Mouse (Mus musculus) small intestine, adult 2 months (tissue): ENCODE measurements around the gene Plp2.

ENCODE experiments used
- CTCF ChIP-seq: fragments of 200-500 bp; IDR thresholded peaks from 2 replicates; pipeline ENCODE4 v1.5.1; 2012; ENCODE audit warnings: low read depth, mild to moderate bottlenecking, control low read depth, inconsistent platforms, low read length, moderate library complexity, mixed read lengths; ENCODE audit not compliant: insufficient replicate concordance, insufficient read length; ENCODE audit errors: extremely low read depth
- POLR2A ChIP-seq: fragments of 200-500 bp; IDR thresholded peaks from 2 replicates; pipeline ENCODE4 v1.6.1; 2012; ENCODE audit warnings: low read depth, mild to moderate bottlenecking, control low read depth, inconsistent platforms, low read length, moderate library complexity

DNA sequence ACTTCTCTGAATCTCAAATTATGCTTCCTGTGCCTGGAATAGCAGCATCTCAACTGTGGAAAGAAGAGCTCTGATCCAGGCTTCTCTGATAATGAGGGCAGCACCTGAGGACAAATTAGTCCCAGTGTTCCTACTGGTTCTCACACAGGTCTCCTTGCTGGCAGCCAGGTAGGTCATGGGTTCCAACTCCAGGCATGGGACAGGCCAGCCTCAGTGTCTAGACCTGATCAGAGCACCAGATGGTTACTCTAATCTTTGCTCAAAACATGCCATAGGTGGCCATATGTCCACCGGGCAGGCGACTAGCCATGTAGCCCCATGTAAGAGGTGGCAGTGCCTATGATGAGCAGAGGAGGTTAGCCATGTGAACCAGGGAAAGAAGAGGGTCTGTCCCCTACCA lies 17.1 kb upstream of the Plp2 start:
- no peak for TF ChIP-seq CTCF
- no peak for TF ChIP-seq POLR2A
